Mouse (Mus musculus): ENCODE data around the gene Utp4. TPM values are rescaled to one million over a fixed set of nuclear protein-coding genes. Genes with fewer than 3 reads are reported as not detected.
A peak's percentile ranks its signal among the peaks of the same experiment; 100 is the strongest.
"Not testable (repeated sequence)": the region's sequence is repeated elsewhere in the genome, so short reads cannot be mapped to it uniquely, and the experiment has no call there.

The Utp4 gene
- 10 to 100 TPM; 21.7 to 26.7 (median 25.3) TPM for total RNA-seq (2022)

- peak; percentile 62 to 79 for DNase-seq (ENCODE audit: low spot score in 2 of 2)
Observed at GRCm38 (mm10) chr8:106893481-106894156, at the start of gene Utp4. Utp4 (plus strand) TSS chr8:106893636.

DNA sequence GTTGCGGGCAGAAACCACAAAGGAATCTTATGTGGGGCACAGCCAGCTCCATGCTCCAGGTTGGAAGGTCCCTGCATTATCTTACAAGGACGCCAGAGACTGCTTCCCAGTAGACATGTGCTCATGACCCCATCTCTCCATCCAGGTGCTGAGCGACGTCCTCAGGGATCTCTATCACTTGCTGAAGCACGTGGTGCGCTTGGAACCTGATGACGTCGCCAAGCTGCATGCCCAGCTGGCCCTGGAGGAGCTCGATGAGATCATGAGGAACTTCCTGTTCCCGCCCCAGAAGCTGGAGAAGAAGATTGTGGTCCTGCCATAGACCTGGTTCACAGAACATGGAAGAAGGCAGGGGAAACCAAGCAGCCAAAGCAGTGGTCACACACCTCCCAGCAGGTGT is 43.4 kb upstream of the Utp4 start:
- no peak for DNase-seq (ENCODE audit: low spot score in 2 of 2)

GRCm38 (mm10) chr8:106854534-106855241 is 38.7 kb upstream of the Utp4 start:
- no peak for DNase-seq (ENCODE audit: low spot score in 2 of 2)

DNA sequence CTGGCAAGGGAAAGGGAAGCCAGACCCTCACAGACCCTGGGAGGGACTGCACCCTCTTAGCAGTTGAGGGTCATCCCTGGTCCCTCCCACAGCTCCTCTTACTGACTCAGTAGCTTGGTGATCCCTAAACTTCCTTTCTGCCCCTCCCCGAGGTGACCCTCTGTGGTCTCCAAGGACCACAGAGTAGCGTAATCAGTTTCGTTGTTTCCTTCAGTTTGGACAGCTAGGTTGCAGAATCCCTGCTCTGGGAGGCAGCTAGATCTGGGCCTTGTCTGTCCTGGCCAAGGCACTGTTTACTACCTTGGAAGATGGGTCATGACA is 38.2 kb upstream of the Utp4 start:
- DNase-seq (ENCODE audit: low spot score in 2 of 2), result no peak

- DNase-seq (ENCODE audit: low spot score in 2 of 2), result no peak
Observed at GRCm38 (mm10) chr8:106862845-106863244, 30.6 kb upstream of the Utp4 start.

DNA sequence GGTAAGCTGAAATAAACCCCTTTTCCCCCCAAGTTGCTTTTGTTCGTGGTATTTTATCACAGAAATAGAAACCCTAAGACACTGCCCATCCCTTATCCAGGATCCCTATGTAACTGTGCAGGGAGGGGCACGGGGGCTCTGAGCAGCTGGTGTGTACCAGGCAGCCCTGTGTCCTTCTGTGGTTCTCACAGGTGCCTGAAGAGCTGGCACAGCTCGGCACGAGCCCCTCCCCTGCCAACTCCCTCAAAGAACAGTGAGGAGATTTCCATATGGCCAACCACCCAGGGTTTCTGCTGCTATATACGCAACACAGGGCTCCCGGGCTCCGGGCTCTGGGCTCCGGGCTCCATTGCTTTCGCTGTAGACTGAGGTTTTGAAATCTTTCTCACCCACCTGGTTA is 28.1 kb upstream of the Utp4 start:
- DNase-seq (ENCODE audit: low spot score in 2 of 2), result no peak

GRCm38 (mm10) chr8:106870051-106870450 is 23.4 kb upstream of the Utp4 start, which contains the start of gene Has3:
Has3 (plus strand) TSS chr8:106870242.
- DNase-seq (ENCODE audit: low spot score in 2 of 2), result no peak

DNA sequence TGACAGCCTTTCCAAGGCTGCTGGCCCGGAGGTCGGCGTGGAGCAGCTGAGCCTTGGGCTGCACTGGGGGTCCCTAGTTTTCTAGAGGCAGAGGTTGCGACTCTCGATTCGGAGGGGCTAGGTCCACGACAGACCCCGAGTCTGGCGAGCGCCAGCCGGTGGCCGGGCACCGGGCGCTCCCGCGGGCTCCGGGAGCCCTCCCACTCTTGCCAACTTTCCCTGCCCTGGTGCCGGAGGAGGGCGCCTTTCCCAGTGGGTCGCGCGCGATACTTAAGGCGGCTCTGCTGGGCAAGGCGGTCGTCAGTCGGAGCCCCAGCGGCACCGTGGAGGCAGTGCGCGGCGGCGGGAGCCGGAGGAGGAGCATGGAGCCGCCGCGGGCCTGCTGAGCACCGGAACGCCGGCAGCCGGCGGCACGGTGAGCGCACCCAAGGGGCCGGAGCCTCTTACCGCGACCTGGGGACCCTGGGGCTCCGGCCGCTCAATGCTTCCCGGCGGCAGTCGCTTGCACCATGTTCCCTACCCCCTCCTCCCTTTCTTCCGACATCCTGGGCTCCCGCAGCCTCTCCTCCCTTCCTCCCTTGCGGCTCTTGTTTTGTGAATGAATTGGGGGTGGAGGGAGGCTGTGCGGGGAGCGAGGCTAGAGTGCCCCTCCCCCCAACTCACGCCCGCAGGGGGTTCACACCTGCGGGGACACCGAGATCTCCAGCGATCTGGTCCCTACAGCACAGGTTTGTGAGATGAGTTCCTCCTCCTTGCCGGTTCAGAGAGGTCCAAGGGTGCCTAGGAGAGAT is 22.7 kb upstream of the Utp4 start:
- peak; percentile 26 to 42 for DNase-seq (ENCODE audit: low spot score in 2 of 2)

- no peak for DNase-seq (ENCODE audit: low spot score in 2 of 2)
Observed at GRCm38 (mm10) chr8:106871328-106871926, 22.0 kb upstream of the Utp4 start.

DNA sequence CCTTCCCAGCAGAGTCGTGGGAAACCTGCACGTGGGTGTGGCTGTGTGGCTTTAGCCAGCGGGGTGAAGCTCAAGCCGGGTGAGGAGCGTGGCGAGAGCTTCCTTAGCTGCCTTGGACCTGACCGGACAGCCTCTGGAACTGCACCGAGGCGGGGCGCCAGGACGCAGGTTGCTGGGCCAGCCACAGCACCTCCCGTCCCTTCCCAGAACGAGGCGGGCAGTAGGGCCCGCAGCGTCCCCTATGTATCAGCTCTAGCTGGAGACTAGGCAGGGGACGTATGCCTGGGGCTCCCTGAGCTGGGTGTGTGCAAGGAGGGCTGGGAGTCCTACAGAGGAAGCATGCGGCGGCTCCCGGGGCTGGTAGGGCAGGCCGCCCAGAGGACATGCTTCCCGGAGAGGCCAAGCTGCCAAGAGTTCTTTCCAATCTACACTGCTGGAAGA is 21.5 kb upstream of the Utp4 start:
- DNase-seq (ENCODE audit: low spot score in 2 of 2), result peak; percentile 48 to 52

- no peak for DNase-seq (ENCODE audit: low spot score in 2 of 2)
Observed at GRCm38 (mm10) chr8:106872454-106873034, 20.9 kb upstream of the Utp4 start.

DNA sequence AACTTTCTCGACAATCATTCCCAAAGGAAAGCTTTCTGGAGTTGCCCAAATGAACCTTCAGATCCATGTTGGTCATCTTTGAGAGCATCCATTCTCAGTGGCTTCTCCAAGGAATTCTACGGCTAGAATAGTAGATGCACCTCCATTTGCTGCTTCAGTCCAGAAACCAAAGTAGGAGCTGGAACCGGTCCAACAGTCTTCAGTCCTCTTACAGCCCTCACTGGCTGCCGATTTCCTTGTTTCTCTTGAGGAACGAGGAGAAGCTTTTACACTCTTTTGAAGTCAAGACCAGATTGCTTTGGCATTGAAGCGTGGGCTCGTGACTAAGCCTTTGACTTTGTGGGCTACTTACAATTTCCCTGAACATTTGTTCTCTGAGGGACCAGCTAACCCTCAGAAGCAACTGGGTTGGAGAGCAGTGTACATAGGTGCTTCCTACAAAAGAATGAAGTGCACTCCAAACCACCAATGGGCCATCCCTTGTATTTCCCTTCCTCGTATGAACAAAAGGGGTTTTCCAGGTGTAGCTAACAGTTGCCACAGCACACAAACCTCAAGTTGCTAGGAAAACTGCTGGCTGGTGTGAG is 13.2 kb upstream of the Utp4 start:
- no peak for DNase-seq (ENCODE audit: low spot score in 2 of 2)

- not testable (repeated sequence) for DNase-seq (ENCODE audit: low spot score in 2 of 2)
Observed at GRCm38 (mm10) chr8:106884094-106884493, 9.3 kb upstream of the Utp4 start.

DNA sequence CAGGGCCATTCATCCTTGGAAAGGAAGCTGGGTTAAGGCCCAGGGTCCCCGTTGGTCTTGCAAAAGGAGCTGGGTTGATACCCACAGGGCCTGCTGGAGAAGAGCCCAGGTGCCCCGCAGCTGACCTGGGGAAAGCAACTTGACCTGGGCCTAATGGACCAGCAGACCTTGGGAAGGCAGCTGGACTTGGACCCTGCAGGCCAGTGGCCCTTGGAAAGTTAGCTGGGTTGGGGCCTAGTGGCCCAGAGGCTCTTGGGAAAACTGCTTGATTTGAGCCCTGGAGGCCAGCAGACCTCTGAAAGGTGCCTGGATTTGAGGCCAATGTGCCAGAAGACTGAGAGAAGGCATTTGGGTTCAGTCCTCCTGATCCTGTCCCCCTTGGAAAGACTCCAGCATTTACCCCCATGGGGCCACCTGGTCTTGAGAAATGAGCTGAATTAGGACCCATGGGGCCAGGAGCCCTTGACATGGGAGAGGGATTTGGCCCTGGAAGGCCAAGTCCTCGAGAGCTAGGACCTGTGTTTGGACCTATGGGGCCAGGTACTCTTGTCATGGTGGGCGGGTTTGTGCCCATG is 8.5 kb upstream of the Utp4 start:
- not testable (repeated sequence) for DNase-seq (ENCODE audit: low spot score in 2 of 2)

DNA sequence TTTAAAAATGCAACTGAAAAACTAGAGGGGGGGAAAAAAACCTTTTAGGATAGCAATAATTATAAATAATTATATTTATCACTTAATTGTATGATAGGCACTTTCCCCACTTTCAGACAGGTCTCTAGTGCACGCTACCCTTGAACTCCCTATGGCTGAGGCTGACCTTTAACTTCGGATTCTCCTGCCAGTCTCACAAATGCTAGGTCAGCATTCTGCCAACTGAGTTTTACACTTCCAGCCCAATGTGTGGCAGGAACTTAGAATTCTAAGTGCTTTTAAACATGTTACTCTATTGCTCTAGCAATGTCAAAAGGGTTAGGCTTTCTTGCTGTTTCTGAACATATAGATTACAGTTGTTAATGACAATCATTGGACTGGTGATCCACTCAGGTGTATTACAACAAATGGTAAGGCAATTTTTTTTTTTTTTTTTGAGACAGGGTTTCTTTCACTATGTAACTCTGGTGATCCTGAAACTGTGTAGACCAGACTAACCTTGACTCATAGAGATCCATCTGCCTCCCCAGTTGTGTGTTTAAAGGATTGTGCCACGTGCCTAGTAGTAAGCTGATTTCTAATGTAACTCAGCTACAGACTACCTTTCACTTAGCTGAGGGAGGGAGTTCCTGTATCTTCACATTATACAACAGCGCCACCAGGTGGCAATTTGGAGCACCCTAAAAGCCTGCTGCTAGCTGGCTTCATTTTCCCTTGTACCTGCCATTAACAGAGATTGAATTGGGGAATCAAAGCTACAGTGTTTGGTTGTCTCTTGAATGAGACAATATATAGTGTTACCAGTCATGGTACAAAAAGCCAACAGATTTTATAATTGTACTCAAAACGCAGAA is 5.9 kb upstream of the Utp4 start:
- DNase-seq (ENCODE audit: low spot score in 2 of 2), result peak; percentile 43 to 50

DNA sequence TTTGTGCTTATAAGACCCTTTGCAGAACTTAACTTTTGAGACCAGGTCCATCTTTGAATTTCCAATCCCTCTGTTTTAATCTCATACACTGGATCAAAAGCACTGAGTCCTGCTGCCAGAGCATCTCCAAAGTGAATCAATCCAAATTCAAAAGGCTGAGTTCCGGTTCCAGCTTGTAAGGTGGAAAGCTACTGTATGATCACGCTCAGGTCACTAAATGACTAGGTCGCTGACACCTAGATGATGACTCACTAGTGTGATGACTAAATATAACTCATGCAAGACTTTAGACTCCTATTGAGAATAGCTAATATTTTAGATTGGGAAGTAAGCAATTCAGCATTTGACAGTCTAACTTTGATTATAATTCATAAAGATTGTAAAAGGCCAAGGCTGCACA is 4.6 kb upstream of the Utp4 start:
- no peak for DNase-seq (ENCODE audit: low spot score in 2 of 2)

DNA sequence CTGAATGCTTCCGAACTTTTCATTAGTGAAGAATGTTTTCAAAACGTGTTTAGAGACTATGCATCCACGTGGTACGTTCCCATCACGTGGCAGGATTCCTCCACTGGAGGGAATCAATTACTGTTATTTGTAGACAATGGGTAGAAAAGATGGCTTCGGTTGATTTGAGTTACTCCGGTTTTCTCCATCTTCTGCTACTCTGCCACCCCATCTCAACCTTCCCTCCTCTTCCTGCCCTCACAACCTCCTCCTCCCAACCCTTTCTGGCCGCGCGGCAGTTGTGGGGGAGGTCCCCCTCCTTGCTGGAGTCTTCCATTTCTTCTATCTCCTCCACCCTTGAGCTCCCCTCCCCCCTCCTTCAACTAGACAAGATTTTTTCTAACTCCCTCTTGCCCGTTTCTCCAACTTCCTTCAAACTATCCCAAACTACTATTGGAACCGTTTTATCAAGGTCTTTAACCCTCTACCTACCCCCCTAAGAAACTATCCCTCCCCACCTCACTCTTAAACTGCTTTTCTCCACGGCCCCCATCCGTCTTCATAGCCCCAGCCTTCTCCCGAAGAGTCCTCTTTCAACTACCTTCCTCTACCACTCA is 1.1 kb upstream of the Utp4 start:
- DNase-seq (ENCODE audit: low spot score in 2 of 2), result no peak

- peak in 1 of 2 experiments; percentile 23 for DNase-seq (ENCODE audit: low spot score in 2 of 2)
Observed at GRCm38 (mm10) chr8:106892806-106893451, 507 bp upstream of the Utp4 start.

DNA sequence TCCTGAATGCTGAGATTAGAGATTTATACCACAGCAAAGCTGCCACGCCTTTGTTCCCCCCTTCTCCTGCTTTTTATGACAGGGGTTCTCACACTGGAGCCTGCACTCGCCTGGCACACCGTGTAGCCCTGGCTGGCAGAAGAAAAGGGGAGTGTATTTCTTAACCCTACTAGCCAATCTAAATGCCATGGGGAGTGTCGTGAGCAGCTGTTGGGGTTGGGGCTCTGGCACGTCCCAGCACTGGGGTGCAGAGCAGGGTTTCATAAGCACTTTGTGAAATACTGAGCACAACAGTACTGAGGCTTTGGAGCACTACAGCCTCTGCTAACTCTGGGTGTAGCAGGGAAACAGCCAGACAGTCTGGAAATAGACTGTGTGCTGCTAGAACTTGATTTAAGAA is 6.0 kb downstream of the Utp4 start:
- no peak for DNase-seq (ENCODE audit: low spot score in 2 of 2)
